8 mouse cellular contexts compared by ENCODE assay signal in the genomic region with DNA sequence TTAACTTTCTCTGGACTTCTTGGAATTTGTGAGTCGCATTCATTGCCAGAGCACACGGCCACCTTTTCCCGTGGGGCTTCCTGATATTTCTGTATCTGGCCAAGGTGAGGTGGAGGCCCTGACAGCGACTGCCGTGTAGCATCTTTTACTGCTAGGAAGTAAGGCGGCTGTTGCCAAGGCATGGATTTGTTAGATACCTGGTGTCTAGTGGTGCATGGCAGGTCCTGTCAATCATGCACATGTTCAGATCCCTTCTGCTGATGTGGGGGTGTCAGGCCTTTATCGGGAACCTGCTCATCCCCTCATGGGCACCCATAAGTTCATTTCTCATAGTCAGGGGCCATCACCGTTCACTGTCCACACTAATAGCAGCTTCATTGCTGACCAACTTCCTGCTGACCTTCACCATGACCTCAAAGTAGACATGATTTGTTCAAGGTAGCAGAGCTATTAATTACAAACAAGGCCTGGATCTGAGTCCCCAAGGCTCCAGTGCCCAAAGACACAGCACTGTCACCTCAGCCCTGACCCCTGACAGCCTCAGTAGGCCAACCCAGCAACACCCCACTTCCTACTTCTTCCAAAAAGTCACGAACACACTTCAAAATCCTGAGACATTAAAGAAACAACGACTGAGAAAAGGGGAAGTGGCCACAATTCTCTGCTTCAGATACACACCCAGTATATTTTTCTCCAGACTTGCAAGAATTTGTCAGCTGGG.
DNase-seq lines count a peak whose midpoint lies in the region; ATAC-seq and TF ChIP-seq lines count a peak whose summit lies in the region.
"Had no signal": no experiment of that assay in that cellular context is flagged by ENCODE, and none has a peak within 500 bp of the region (broad histone marks: within the 10 kb centered on the region; RNA-seq: fewer than 3 reads in every experiment).

No protein-coding gene starts in this region.

- H3K9me3 ChIP-seq in G1E (replicated peaks) = no peaks in the 10 kb centered on the region
- H3K9me3 ChIP-seq in liver, embryonic 13.5 days (replicated peaks) = no peaks in the 10 kb centered on the region
- H3K9me3 ChIP-seq in forebrain, embryonic 11.5 days (ENCODE audit: control insufficient read depth, low read length) = no peaks in the 10 kb centered on the region

- no peak overlapping the region for H3K4me2 ChIP-seq in liver, embryonic 13.5 days
- no peak overlapping the region for H3K4me2 ChIP-seq in forebrain, embryonic 11.5 days (ENCODE audit: low read depth, low read length, severe bottlenecking)

- H3K4me3 ChIP-seq in G1E (ENCODE audit: low read depth, low read length) = no peak overlapping the region
- H3K4me3 ChIP-seq in liver, embryonic 13.5 days (replicated peaks) = no peak overlapping the region
- no peak overlapping the region for H3K4me3 ChIP-seq in forebrain, embryonic 11.5 days (ENCODE audit: low read depth, low read length)

- peaks cover 42% of the 10 kb centered on the region for H3K27me3 ChIP-seq in G1E (ENCODE audit: insufficient read depth, low read length)
- no peaks in the 10 kb centered on the region for H3K27me3 ChIP-seq in liver, embryonic 13.5 days
- H3K27me3 ChIP-seq in forebrain, embryonic 11.5 days (ENCODE audit: control insufficient read depth, insufficient read depth, low read length) = no peaks in the 10 kb centered on the region

- peaks cover 23% of the 10 kb centered on the region for H3K4me1 ChIP-seq in G1E (ENCODE audit: insufficient read depth, low read depth, low read length)
- peaks cover 37% of the 10 kb centered on the region for H3K4me1 ChIP-seq in liver, embryonic 13.5 days (replicated peaks)
- no peaks in the 10 kb centered on the region for H3K4me1 ChIP-seq in forebrain, embryonic 11.5 days (replicated peaks; ENCODE audit: control insufficient read depth, insufficient read depth, low read length)

- no peak overlapping the region for H3K9ac ChIP-seq in liver, embryonic 13.5 days
- no peak overlapping the region for H3K9ac ChIP-seq in forebrain, embryonic 11.5 days (ENCODE audit: low read length)

- ATAC-seq in G1E (ENCODE audit: extremely low read depth, insufficient number of reproducible peaks, low FRiP score, poor library complexity, severe bottlenecking) = no peak
- ATAC-seq in hematopoietic stem cell, adult 5-6 weeks (replicated peaks in 1 of 2; ENCODE audit: insufficient read depth in 1 of 2, low FRiP score in 2 of 2, low TSS enrichment in 1 of 2, low read depth in 1 of 2, poor library complexity in 2 of 2, severe bottlenecking in 2 of 2) = peak; percentile 68 to 75
- ATAC-seq in liver, embryonic 13.5 days (ENCODE audit: low read depth) = no peak
- no peak for ATAC-seq in forebrain, embryonic 11.5 days (replicated peaks; ENCODE audit: low FRiP score)

- DNase-seq in A20 (ENCODE audit: low read depth, low spot score) = peak; percentile 74
- DNase-seq in G1E (ENCODE audit: low spot score) = peak; percentile 28
- no peak for DNase-seq in liver, embryonic 13.5 days
- no peak for DNase-seq in left cerebral cortex, adult 18-20 months (ENCODE audit: low spot score in 2 of 2)
- no peak for DNase-seq in retina, embryonic 14.5 days (ENCODE audit: low spot score)
- DNase-seq in forebrain, embryonic 11.5 days (ENCODE audit: low spot score) = no peak
- DNase-seq: thymus, adult 2 months had no signal

- peak overlapping the region; percentile 37 for H3K27ac ChIP-seq in liver, embryonic 13.5 days
- H3K27ac ChIP-seq in forebrain, embryonic 11.5 days (ENCODE audit: low read depth, low read length) = no peak overlapping the region

- 70% methylated on average over 10 of the region's 10 CpGs for WGBS in liver, embryonic 13.5 days (ENCODE audit: insufficient replicate concordance)
- WGBS in forebrain, embryonic 11.5 days = 91% methylated on average over 10 of the region's 10 CpGs

- H3K36me3 ChIP-seq in G1E (replicated peaks) = no peaks in the 10 kb centered on the region
- no peaks in the 10 kb centered on the region for H3K36me3 ChIP-seq in liver, embryonic 13.5 days
- H3K36me3 ChIP-seq in forebrain, embryonic 11.5 days (ENCODE audit: control insufficient read depth, insufficient read depth, low read length) = no peaks in the 10 kb centered on the region

- no peak for TF ChIP-seq CTCF in G1E (IDR thresholded peaks at IDR 0.05; ENCODE audit: low read depth, low read length)

Comparison
In these comparisons a context has a peak if more than half of its experiments do, and no peak if none do; other contexts are left out.
1. DNase-seq: peak in A20 (single experiment) and G1E (single experiment); none in liver, embryonic 13.5 days (single experiment), left cerebral cortex, adult 18-20 months (0 of 2), retina, embryonic 14.5 days (single experiment) and forebrain, embryonic 11.5 days (single experiment).
2. ATAC-seq: peak in hematopoietic stem cell, adult 5-6 weeks (2 of 2); none in G1E (single experiment), liver, embryonic 13.5 days (single experiment) and forebrain, embryonic 11.5 days (single experiment).